Mouse (Mus musculus): ENCODE data around the gene Gdf11. TPM values are rescaled to one million over a fixed set of nuclear protein-coding genes. Genes with fewer than 3 reads are reported as not detected.
A peak's percentile ranks its signal among the peaks of the same experiment; 100 is the strongest.

Gdf11 gene
- polyA plus RNA-seq, 1 experiment, result 19.4 TPM

- Histone ChIP-seq H3K4me3 (ENCODE audit: insufficient read depth, low read length) (peak within 1 kb of the TSS; percentile 77), H3K4me1 (ENCODE audit: control insufficient read depth, insufficient read depth, low read length) (peaks cover 10% of the 10 kb centered on the region; the same call in 1 of the 2 replicates), H3K27ac (ENCODE audit: insufficient read depth, low read length) (no peak within 1 kb of the TSS)
- TF ChIP-seq CTCF (IDR thresholded peaks at IDR 0.05; ENCODE audit: borderline replicate concordance, insufficient read depth, low read length), result no peak
- peak; percentile 60 for TF ChIP-seq POLR2A (IDR thresholded peaks at IDR 0.05; ENCODE audit: low read depth, low read length)
Observed at GRCm38 (mm10) chr10:128933574-128933973, 42.1 kb upstream of the Gdf11 start, which contains the start of gene Itga7. Itga7 (plus strand) TSS chr10:128933818.

GRCm38 (mm10) chr10:128931441-128931840, 39.9 kb upstream of the Gdf11 start:
- no peak for TF ChIP-seq POLR2A (IDR thresholded peaks at IDR 0.05; ENCODE audit: low read depth, low read length)
- TF ChIP-seq CTCF (IDR thresholded peaks at IDR 0.05; ENCODE audit: borderline replicate concordance, insufficient read depth, low read length), result no peak
- peaks cover 18% of the 10 kb centered on the region; the same call in 1 of the 2 replicates for H3K4me1 ChIP-seq (ENCODE audit: control insufficient read depth, insufficient read depth, low read length)
- H3K4me3 ChIP-seq (ENCODE audit: insufficient read depth, low read length), result no peak overlapping the region
- peak overlapping the region; percentile 53 for H3K27ac ChIP-seq (ENCODE audit: insufficient read depth, low read length)

GRCm38 (mm10) chr10:128929638-128930378, 38.3 kb upstream of the Gdf11 start:
- H3K27ac ChIP-seq (ENCODE audit: insufficient read depth, low read length), result no peak overlapping the region
- H3K4me1 ChIP-seq (ENCODE audit: control insufficient read depth, insufficient read depth, low read length), result peaks cover 14% of the 10 kb centered on the region; the same call in 1 of the 2 replicates
- H3K4me3 ChIP-seq (ENCODE audit: insufficient read depth, low read length), result no peak overlapping the region
- TF ChIP-seq POLR2A (IDR thresholded peaks at IDR 0.05; ENCODE audit: low read depth, low read length), result no peak
- no peak for TF ChIP-seq CTCF (IDR thresholded peaks at IDR 0.05; ENCODE audit: borderline replicate concordance, insufficient read depth, low read length)

GRCm38 (mm10) chr10:128928356-128928755, 36.8 kb upstream of the Gdf11 start:
- no peak overlapping the region for H3K27ac ChIP-seq (ENCODE audit: insufficient read depth, low read length)
- no peak overlapping the region for H3K4me3 ChIP-seq (ENCODE audit: insufficient read depth, low read length)
- H3K4me1 ChIP-seq (ENCODE audit: control insufficient read depth, insufficient read depth, low read length), result peaks cover 17% of the 10 kb centered on the region; the same call in 1 of the 2 replicates
- TF ChIP-seq CTCF (IDR thresholded peaks at IDR 0.05; ENCODE audit: borderline replicate concordance, insufficient read depth, low read length) (no peak), POLR2A (IDR thresholded peaks at IDR 0.05; ENCODE audit: low read depth, low read length) (no peak)

GRCm38 (mm10) chr10:128923935-128924334, 32.4 kb upstream of the Gdf11 start, which contains the start of gene Bloc1s1:
Bloc1s1 (minus strand) TSS chr10:128924035.
- TF ChIP-seq CTCF (IDR thresholded peaks at IDR 0.05; ENCODE audit: borderline replicate concordance, insufficient read depth, low read length) (no peak), POLR2A (IDR thresholded peaks at IDR 0.05; ENCODE audit: low read depth, low read length) (no peak)
- H3K27ac ChIP-seq (ENCODE audit: insufficient read depth, low read length), result peak within 1 kb of the TSS; percentile 96
- H3K4me3 ChIP-seq (ENCODE audit: insufficient read depth, low read length), result peak within 1 kb of the TSS; percentile 50
- H3K4me1 ChIP-seq (ENCODE audit: control insufficient read depth, insufficient read depth, low read length), result peaks cover 31% of the 10 kb centered on the region

GRCm38 (mm10) chr10:128923013-128923691, 31.6 kb upstream of the Gdf11 start:
- H3K4me3 ChIP-seq (ENCODE audit: insufficient read depth, low read length), result peak overlapping the region; percentile 50
- peaks cover 29% of the 10 kb centered on the region for H3K4me1 ChIP-seq (ENCODE audit: control insufficient read depth, insufficient read depth, low read length)
- peak overlapping the region; percentile 96 for H3K27ac ChIP-seq (ENCODE audit: insufficient read depth, low read length)
- TF ChIP-seq POLR2A (IDR thresholded peaks at IDR 0.05; ENCODE audit: low read depth, low read length) (peak; percentile 85), CTCF (IDR thresholded peaks at IDR 0.05; ENCODE audit: borderline replicate concordance, insufficient read depth, low read length) (no peak)

- 0 out of 2 replicates have a peak, but pooled peaks have one; percentile 40 for TF ChIP-seq POLR2A (IDR thresholded peaks at IDR 0.05; ENCODE audit: low read depth, low read length)
- TF ChIP-seq CTCF (IDR thresholded peaks at IDR 0.05; ENCODE audit: borderline replicate concordance, insufficient read depth, low read length), result no peak
- Histone ChIP-seq H3K4me1 (ENCODE audit: control insufficient read depth, insufficient read depth, low read length) (peaks cover 28% of the 10 kb centered on the region), H3K27ac (ENCODE audit: insufficient read depth, low read length) (peak within 1 kb of the TSS; percentile 96), H3K4me3 (ENCODE audit: insufficient read depth, low read length) (peak within 1 kb of the TSS; percentile 50)
Observed at GRCm38 (mm10) chr10:128922822-128923012, 31.2 kb upstream of the Gdf11 start, which contains the start of gene Rdh5. Rdh5 (minus strand) TSS chr10:128922888.

GRCm38 (mm10) chr10:128921883-128922821, 30.6 kb upstream of the Gdf11 start:
- peak overlapping the region; percentile 83 for H3K27ac ChIP-seq (ENCODE audit: insufficient read depth, low read length)

GRCm38 (mm10) chr10:128921251-128921650, 29.7 kb upstream of the Gdf11 start:
- TF ChIP-seq CTCF (IDR thresholded peaks at IDR 0.05; ENCODE audit: borderline replicate concordance, insufficient read depth, low read length) (no peak), POLR2A (IDR thresholded peaks at IDR 0.05; ENCODE audit: low read depth, low read length) (0 out of 2 replicates have a peak, but pooled peaks have one; percentile 36)
- Histone ChIP-seq H3K4me3 (ENCODE audit: insufficient read depth, low read length) (no peak overlapping the region), H3K27ac (ENCODE audit: insufficient read depth, low read length) (peak overlapping the region; percentile 83), H3K4me1 (ENCODE audit: control insufficient read depth, insufficient read depth, low read length) (peaks cover 32% of the 10 kb centered on the region)

More at GRCm38 (mm10) chr10:128921883-128922821, 30.6 kb upstream of the Gdf11 start:
- Histone ChIP-seq H3K4me3 (ENCODE audit: insufficient read depth, low read length) (0 out of 2 replicates have a peak overlapping the region, but pooled peaks have one; percentile 11), H3K4me1 (ENCODE audit: control insufficient read depth, insufficient read depth, low read length) (peaks cover 28% of the 10 kb centered on the region)
- TF ChIP-seq CTCF (IDR thresholded peaks at IDR 0.05; ENCODE audit: borderline replicate concordance, insufficient read depth, low read length) (no peak), POLR2A (IDR thresholded peaks at IDR 0.05; ENCODE audit: low read depth, low read length) (no peak; the same call in none of the 2 replicates)

Measured in embryonic fibroblast, embryonic 13.5 days (primary cell).